ENCODE assay signal across 10 mouse cellular contexts in the genomic region with DNA sequence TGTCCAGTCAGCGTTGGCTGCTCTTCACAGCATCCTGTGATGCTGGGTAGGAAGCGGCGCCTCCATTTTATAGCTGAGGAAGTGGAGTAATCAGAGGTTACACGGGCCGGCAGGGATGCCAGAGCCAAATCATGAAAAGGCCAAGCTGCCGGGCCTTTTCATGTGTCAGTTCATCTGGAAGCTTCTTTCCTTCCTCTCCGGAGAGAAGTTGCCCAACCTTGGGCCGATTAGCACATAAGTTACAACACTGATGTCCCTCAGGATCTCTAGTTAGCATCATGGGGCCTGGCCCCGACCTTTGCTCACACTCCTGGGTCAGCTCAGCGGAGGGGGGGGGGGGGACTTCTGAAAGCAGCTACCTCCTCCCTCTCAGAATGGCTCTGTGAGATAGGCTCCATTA. TPM values are rescaled to one million over a fixed set of nuclear protein-coding genes. Genes with fewer than 3 reads are reported as not detected.
A peak's percentile ranks its signal among the peaks of the same experiment; 100 is the strongest.
DNase-seq lines count a peak whose midpoint lies in the region; ATAC-seq lines count a peak whose summit lies in the region.
"Had no signal": no experiment of that assay in that cellular context is flagged by ENCODE, and none has a peak within 500 bp of the region (broad histone marks: within the 10 kb centered on the region; RNA-seq: fewer than 3 reads in every experiment).

No protein-coding gene starts in this region.

- H3K4me3 ChIP-seq in liver, embryonic 12.5 days: no peak overlapping the region
- H3K4me3 ChIP-seq: embryonic facial prominence, embryonic 13.5 days; myocyte had no signal

- peaks cover 13% of the 10 kb centered on the region for H3K27me3 ChIP-seq in liver, embryonic 12.5 days (replicated peaks)
- H3K27me3 ChIP-seq in splenic B cell, adult 2 months (ENCODE audit: control insufficient read depth, insufficient read depth, low read length, poor library complexity, severe bottlenecking): no peaks in the 10 kb centered on the region
- H3K27me3 ChIP-seq: embryonic facial prominence, embryonic 13.5 days had no signal

- no peak overlapping the region for H3K9ac ChIP-seq in liver, embryonic 12.5 days
- H3K9ac ChIP-seq: embryonic facial prominence, embryonic 13.5 days had no signal

- DNase-seq in gastrocnemius, adult 18-20 months (ENCODE audit: low spot score): peak; percentile 54
- DNase-seq in gastrocnemius, postnatal 10 days: no peak
- DNase-seq in embryo, embryonic 10.5 days (ENCODE audit: low spot score): peak; percentile 48
- peak; percentile 50 for DNase-seq in heart, postnatal 4 days
- DNase-seq in splenic B cell, adult 2 months (ENCODE audit: low read depth, low spot score): peak; percentile 23
- DNase-seq in left cerebral cortex, postnatal 4 days: no peak
- DNase-seq in cerebellum, adult 9-11 months: no peak

- no peaks in the 10 kb centered on the region for H3K9me3 ChIP-seq in liver, embryonic 12.5 days (replicated peaks)
- H3K9me3 ChIP-seq: embryonic facial prominence, embryonic 13.5 days had no signal

- peaks cover 36% of the 10 kb centered on the region for H3K4me1 ChIP-seq in liver, embryonic 12.5 days

- intact Hi-C loops in left cerebral cortex, postnatal 4 days (cut with DNase I): no loop called here

- WGBS in liver, embryonic 12.5 days (ENCODE audit: insufficient replicate concordance): 14% methylated on average over 10 of the region's 10 CpGs

- H3K27ac ChIP-seq in liver, embryonic 12.5 days: no peak overlapping the region
- H3K27ac ChIP-seq: embryonic facial prominence, embryonic 13.5 days had no signal

- peak; percentile 40; the same call in 1 of the 2 replicates for ATAC-seq in liver, embryonic 12.5 days

- peak overlapping the region; percentile 5; the same call in 1 of the 2 replicates for H3K4me2 ChIP-seq in liver, embryonic 12.5 days
- H3K4me2 ChIP-seq: embryonic facial prominence, embryonic 13.5 days had no signal

- 0 out of 2 replicates have a peak, but pooled peaks cover 3% of the 10 kb centered on the region for H3K36me3 ChIP-seq in liver, embryonic 12.5 days
- H3K36me3 ChIP-seq in splenic B cell, adult 2 months (ENCODE audit: control insufficient read depth, insufficient read depth, low read length, poor library complexity, severe bottlenecking): no peaks in the 10 kb centered on the region

RNA-seq across cellular contexts. Expression of gene Dusp6, which starts 7.4 kb away (rescaled TPM):
- 10 to 100 TPM in 1 of 2 experiments, 1 to 10 TPM in 1; 7.2 to 12.4 TPM for total RNA-seq in gastrocnemius, adult 18-20 months (2021)
- 10 to 100 TPM; 30.9 to 39.0 TPM for total RNA-seq in gastrocnemius, postnatal 10 days (2021)
- total RNA-seq in heart, postnatal 4 days (2021): 10 to 100 TPM; 37.0 to 38.2 TPM
- polyA plus RNA-seq in liver, embryonic 12.5 days (2016; fragmentation: Nextera tagmentation; extraction: Ambion mirVana): 17.9 and 18.7 TPM in 2 replicates
- total RNA-seq in left cerebral cortex, postnatal 4 days (2021): 10 to 100 TPM; 52.6 to 53.1 TPM

Comparison
In these comparisons a context has a peak if more than half of its experiments do, and no peak if none do; other contexts are left out.
1. DNase-seq: peak in gastrocnemius, adult 18-20 months (single experiment), embryo, embryonic 10.5 days (single experiment), heart, postnatal 4 days (single experiment) and splenic B cell, adult 2 months (single experiment); none in gastrocnemius, postnatal 10 days (single experiment), left cerebral cortex, postnatal 4 days (single experiment) and cerebellum, adult 9-11 months (single experiment).